Mouse (Mus musculus) G1E-ER4 (cell line): Measurements from ENCODE around the gene Nub1. TPM values are rescaled to one million over a fixed set of nuclear protein-coding genes. Genes with fewer than 3 reads are reported as not detected.

Experiments used
- GATA1 ChIP-seq: IDR thresholded peaks from one replicate; pipeline ENCODE4 v1.8.0; 2012; ENCODE audit warnings: low read length, inconsistent platforms
- polyA plus RNA-seq: library from polyadenylated mRNA; stranded (reverse); fragments of >175 nt; gene quantifications from 2 replicates; pipeline ENCODE4 v1.2.3, GENCODE M21; 2012

Gene Nub1
- polyA plus RNA-seq, 1 experiment: 20.1 TPM

DNA sequence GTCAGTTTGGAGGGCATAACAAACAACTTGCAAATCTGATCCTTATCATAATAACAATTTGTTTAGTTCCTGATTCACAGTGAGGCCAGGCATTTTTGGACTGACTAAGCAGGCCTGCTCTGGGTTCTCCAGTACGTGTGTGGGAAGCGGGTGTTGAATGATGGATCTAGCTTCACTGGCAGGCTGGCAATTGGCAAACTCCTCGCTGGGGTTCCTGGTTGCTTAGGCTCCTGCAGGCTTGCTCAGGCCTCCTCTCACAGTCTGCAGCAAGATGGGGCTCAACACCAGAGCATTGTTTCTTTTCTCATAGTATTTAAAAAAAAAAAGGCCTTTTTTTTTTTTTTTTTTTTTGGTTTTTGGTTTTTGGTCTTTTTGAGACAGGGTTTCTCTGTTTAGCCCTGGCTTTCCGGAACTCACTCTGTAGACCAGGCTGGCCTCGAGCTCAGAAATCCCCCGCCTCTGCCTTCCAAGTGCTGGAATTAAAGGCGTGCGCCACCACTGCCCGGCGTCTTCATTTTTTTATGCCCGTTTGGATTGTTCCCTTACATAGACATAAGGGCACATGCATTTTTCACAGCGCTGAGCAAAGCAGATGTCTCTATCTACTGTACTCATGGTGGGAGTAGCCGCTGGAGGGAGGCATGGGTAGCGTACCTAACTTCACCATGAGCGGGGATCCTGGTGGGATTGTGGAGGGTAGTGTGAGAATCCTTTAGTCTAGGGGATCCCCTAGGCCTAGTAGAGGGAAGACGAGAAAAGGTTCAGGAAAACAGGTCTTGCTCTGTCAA lies 560 bp upstream of the Nub1 start:
- no peak for TF ChIP-seq GATA1

DNA sequence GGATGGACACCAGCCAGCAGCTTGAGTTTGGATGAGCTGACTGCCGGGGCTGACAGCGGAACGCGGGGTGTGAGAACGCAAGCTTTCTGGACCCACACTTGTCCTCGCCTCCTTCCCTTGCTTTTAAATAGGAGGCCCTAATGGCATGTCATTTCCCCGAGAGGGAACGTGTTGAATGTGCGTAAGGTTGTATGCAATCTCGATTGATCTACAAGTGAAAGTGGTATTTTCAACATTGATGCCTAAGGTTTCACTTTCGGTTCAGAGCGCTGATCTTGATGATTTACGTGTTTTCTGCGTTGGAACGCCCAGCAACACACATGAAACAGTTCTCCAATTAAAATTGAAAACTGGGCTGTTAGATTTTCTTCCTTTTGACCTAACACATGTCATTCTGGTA lies 844 bp downstream of the Nub1 start:
- TF ChIP-seq GATA1: no peak

DNA sequence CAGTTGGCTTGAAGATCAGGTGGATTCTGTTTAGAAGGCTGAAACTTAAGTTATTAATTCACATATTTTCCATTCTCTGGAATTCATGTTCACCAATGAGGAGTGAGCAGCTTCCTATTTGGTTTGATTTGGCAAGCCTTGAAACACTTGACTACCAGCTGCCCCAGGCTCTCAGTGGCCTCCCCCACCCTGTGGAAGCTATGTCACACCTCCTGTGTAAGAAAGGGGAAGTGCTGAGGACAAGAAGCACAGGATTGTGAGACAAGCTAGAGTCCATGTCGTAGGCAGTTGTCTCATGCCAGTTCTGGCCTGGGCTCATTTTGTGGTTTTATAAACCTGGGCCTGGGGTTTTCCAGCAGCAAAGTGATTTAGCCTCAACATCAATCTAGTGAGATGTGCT lies 2.4 kb downstream of the Nub1 start:
- TF ChIP-seq GATA1: no peak

DNA sequence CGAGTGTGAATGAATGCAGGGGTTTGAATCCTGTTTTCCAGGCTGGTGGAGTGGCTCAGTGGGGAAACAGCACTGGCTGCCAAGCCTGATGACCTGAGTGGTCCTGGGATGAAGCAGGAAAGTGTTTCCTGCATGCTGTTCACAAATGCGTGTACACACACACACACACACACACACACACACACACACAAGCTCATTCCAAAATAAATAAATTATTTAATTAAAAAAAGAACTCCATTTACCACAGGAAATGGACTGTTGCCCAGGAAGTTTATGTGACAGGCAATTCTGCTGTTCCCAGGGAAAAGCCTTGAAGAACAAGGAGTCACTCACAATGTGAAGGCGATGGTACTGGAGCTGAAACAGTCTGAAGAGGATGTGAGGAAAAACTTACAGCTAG lies 11.4 kb downstream of the Nub1 start:
- no peak for TF ChIP-seq GATA1

DNA sequence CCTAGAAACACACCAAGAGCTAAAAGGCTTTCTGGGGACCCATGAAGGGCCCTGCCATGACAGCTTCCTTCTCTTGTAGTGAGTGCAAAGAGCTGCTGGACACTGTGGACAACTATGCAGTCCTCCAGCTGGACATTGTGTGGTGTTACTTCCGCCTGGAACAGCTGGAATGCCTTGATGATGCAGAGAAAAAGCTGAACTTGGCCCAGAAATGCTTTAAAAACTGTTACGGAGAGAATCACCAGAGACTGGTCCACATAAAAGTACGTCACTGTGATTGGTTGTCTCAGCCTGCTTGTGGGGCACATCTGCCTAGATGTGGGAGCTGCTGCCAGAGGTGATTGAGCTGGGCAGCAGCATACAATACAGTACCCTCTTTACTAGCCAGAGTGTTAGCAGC lies 15.9 kb downstream of the Nub1 start:
- TF ChIP-seq GATA1: no peak

DNA sequence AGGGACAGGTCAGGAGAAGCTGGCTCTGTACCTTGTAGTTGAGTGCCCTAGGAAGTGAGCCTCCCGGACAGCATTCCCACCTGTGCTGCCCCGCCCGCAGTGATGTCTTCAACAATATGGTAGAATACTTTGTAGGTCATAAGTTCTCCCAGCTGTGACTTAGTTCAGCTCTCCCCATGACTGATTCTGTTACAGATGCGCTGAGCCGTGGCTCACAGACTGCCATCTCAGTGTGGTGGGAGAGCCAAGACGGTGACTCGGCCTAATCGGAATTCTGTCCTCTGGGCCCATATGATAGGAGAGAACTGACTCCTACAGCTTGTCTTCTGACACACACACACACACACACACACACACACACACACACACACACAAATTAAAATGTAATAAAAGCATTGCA lies 19.3 kb downstream of the Nub1 start:
- no peak for TF ChIP-seq GATA1

DNA sequence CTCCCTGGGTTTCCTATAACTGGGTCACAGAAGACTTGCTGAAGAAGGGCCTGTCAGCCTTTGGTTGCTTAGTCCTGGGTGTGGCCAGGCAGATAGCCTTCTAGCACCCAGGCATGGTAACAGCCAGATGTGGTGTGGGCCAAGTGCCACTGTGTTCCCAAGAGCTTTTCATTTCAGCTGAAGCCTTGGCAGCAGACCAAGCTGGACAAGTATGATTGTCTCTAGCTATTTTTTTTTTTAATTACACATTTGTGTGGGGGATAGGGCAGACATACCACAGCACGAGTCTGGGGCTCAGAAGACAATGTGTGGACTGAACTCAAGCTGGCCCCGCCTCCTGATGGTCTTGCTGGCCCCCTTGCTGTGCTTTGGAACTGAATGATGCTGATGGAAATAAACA lies 24.6 kb downstream of the Nub1 start:
- TF ChIP-seq GATA1: no peak

DNA sequence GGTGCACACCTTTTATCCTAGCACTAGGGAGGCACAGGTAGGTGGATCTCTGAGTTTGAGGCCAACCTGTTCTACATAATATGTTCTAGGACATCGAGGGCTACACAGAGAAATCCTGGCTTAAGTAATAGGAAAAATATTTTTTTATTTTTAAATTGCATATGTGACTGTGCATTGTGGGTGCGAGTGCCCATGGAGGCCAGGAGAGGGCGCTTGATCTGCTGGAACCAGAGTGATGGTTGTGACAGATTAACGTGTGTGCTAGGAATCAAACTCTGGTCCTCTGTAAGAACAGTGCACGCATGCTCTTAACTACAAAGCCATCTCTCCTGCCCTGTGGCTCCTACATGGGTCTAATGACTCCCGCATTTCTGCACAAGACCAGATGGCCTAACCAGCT lies 26.3 kb downstream of the Nub1 start:
- TF ChIP-seq GATA1: no peak

DNA sequence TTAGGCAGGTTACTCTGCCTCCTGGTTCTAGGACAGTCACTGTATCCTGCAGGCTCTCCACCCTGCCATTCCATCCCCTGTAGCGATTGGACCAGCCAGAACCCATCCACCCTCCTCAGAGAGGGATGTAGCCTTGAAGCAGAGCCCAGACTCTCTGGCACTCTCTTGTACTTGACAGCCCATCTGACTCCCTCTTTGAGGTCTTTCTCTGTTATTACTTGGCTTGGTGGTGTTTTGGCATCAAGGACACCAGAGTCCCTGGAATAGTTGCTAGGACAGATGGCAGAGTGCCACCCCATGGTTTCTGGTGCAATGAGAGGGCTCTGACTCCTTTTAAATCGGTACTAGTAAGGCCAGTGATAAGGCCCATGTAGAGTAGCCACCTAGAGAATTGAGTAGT lies 27.9 kb downstream of the Nub1 start:
- no peak for TF ChIP-seq GATA1

DNA sequence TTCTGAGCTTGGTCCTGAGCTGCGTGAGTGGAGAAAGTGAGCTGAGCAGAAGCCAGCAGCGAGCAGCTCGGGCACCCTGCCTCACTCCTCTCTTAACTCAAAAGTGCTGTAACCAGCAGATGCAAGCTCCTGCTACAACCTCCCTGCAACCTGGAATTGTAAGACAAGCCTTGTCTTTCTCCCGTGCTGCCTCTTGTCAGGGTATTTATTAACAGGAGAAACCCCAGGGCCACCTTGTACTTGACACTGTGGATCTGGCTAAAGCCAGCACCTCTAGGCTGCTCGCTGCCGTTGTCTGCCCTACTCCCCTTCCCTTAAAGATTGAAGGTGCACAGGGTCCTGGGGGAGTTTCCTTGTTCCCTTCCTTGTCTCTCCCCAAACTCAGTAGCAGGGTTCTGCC lies 28.7 kb downstream of the Nub1 start:
- TF ChIP-seq GATA1: no peak

DNA sequence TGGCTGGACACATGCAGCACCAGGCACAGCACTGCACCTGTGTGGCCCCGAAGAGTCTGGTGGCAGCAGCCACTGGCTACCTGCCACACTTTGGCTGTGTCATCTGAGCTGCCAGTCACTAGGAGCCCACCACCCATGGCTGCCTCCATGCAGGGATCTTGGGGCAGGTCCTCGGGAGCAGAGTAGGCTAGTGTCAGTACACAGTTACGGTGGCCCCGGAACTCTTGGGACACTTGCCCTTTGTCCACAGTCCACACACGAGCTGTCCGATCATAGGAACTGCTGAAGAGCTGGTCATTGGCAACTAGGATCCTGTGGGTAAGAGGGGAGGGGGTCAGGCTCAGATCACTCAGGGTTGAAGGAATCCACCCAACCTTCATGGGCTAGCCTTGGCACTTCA lies 32.7 kb downstream of the Nub1 start:
- no peak for TF ChIP-seq GATA1

DNA sequence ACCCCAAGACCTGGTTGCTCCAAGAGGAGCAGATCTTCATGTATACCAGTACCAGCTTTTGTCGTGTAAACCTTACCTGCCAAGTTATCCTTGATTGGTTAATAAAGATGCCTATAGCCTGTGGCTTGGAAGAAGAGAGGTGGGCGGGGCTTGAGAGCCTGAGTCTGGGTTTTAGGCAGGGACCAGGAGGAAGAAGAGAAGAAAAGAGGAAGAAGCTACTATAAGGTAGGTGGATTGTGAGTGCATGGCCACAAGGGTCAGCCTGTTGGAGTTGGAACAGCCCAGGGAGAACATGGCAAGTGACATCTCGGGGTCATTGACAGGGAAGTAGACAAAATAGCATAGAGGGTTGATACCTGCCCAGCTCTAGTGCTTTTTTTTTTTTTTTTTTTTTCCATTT lies 34.5 kb downstream of the Nub1 start:
- no peak for TF ChIP-seq GATA1

DNA sequence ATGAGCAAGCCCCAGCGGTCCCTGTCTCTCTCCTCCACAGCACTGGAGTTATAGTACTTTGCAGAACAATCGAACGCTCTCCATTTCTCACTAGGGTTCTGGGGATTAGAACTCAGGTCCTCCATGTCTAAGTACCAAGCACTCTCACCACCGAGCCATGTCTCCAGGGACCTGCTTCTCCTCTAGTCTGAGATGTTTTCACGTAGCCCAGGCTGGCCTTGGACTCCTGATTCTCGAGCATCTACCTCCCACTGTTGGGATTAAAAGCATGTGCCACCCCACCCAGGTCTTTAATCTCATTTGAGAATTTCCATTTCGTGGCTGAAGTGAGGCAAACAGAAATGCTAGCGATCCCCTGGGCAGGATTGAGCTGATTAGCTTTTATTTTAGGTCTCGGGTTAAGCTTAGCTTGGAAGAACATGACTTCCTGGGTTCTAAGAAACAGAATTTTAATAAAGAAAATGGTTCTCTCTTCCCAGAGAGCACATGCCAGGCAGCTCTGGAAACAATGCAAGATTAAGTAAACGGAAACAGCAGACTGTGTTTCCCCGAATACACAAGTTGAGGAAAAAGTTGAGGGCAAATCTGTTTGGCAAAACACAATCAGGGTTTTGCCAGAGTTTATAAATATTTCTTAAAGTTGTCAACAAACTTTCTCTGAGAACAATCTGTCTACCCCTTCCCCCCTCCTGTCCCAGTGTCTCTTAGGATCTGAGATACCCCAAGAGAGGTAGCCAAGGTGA lies 38.4 kb downstream of the Nub1 start:
- no peak for TF ChIP-seq GATA1

DNA sequence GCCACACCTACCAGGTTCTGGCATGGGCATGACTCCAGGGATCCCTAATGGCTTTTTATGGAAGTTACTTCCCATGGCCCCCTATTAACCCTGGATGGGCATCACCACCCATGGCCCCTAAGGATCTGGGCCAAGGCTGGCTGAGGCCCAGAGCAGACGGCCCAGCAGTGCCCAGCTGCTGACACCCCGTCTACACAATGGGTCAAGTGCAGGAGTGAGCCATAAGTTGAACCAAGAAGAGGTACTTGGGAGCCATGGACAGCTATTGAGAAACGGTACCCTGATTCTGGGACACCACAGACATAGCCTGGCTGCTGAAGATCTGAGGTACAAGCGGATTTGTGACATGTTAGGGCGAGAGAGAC lies 38.9 kb downstream of the Nub1 start:
- TF ChIP-seq GATA1: no peak

DNA sequence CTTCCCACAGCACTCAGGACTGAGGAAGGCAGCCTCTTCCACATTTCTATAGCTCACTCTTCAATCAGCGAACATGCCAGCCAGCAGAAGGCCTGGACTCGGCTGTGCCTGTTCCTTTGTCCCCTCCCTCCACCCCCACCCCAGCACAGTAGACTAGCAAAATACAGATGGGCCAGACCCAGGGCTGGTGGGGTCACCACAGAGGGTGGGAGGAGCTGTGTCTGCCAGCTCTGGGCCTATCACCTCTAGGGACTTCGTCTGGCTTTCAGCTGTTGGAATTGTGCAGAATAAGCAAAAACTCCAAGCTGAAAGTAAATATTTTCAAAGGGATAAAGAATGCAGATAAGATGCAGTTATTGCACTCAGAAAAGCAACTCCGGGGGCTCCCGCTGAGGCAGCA lies 39.5 kb downstream of the Nub1 start:
- TF ChIP-seq GATA1: no peak

DNA sequence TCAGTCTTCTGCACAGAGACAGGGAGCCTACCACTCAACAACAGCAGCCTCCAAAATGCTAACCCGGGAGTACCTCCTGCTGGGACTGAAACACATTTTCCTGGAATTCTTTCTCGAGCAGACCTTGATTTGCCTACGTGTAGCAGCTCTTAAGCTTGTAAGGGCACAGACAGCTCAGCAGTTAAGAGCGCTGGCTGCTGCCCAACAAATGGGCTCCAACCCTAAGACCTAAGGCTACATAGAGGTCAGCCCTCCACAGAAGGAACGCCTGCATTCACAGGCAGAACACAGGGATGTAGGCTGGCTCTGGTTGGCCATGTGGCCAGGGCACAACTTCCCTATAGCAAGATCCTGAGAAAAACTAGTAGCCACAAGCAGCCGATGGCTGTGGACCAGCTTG lies 40.6 kb downstream of the Nub1 start:
- no peak for TF ChIP-seq GATA1
